Mouse (Mus musculus) left cerebral cortex, postnatal 14 days (tissue): ENCODE measurements around the gene Atg4a. TPM values are rescaled to one million over a fixed set of nuclear protein-coding genes. Genes with fewer than 3 reads are reported as not detected.

Experiments
- DNase-seq, 2 experiments: peaks; one replicate each; pipeline ENCODE4 v3.0.0; 2021 to 2022; ENCODE audit warnings: low spot score in 2 of 2, mixed read lengths in 1 of 2
- intact Hi-C: fragments of 180-260 bp; cut with DNase I; formaldehyde crosslinking; loops from one replicate; pipeline ENCODE4 v1.15.1; 2025
- long read RNA-seq, 2 experiments: library from polyadenylated mRNA; stranded (forward); transcript quantifications; one replicate each; pipeline ENCODE4 v2.0.0; 2021
- total RNA-seq, 2 experiments: library from RNA; stranded (reverse); gene quantifications; 2 replicates each; pipeline ENCODE4 v1.2.3; 2021

Atg4a gene
- total RNA-seq = 10 to 100 TPM in 1 of 2 experiments, 1 to 10 TPM in 1; 9.8 to 12.6 TPM
- long read RNA-seq, experiment 1, partial matches to known transcripts = 1 of 16 reads
- long read RNA-seq, experiment 1, other reads (novel, unspliced or antisense) = 10 of 16 reads
- long read RNA-seq, experiment 2, partial matches to known transcripts = 0 of 11 reads
- long read RNA-seq, experiment 2, other reads (novel, unspliced or antisense) = 7 of 11 reads

- DNase-seq = peak; percentile 89 to 96
- intact Hi-C loops = no loop called here
Observed at GRCm38 (mm10) chrX:140956272-140956940, at the start of gene Atg4a, which contains the start of gene Psmd10. Atg4a (plus strand) TSS chrX:140956907. Psmd10 (minus strand) TSS chrX:140956728.

GRCm38 (mm10) chrX:140907360-140907759 is 49.3 kb upstream of the Atg4a start, which contains the start of gene Vsig1:
Vsig1 (plus strand) TSS chrX:140907608.
- no peak for DNase-seq
- intact Hi-C loops = no loop called here

GRCm38 (mm10) chrX:140921321-140921720 is 35.4 kb upstream of the Atg4a start:
- DNase-seq = peak; percentile 5 to 20
- intact Hi-C loops = no loop called here

GRCm38 (mm10) chrX:140932066-140932465 is 24.6 kb upstream of the Atg4a start:
- DNase-seq = peak; percentile 10 to 28
- intact Hi-C loops = no loop called here

- intact Hi-C loops = no loop called here
- no peak for DNase-seq
Observed at GRCm38 (mm10) chrX:140933263-140933662, 23.4 kb upstream of the Atg4a start.

GRCm38 (mm10) chrX:140936271-140936670 is 20.4 kb upstream of the Atg4a start:
- intact Hi-C loops = no loop called here
- DNase-seq = no peak

GRCm38 (mm10) chrX:140953618-140954017 is 3.1 kb upstream of the Atg4a start:
- DNase-seq = no peak
- intact Hi-C loops = no loop called here

- intact Hi-C loops = no loop called here
- DNase-seq = no peak
Observed at GRCm38 (mm10) chrX:140956959-140957358, 252 bp downstream of the Atg4a start.

GRCm38 (mm10) chrX:140978943-140979342 is 22.2 kb downstream of the Atg4a start:
- DNase-seq = no peak
- intact Hi-C loops = no loop called here

GRCm38 (mm10) chrX:140979546-140979945 is 22.8 kb downstream of the Atg4a start:
- intact Hi-C loops = no loop called here
- DNase-seq = peak; percentile 46 to 62

- intact Hi-C loops = no loop called here
- DNase-seq = no peak
Observed at GRCm38 (mm10) chrX:140980163-140980562, 23.5 kb downstream of the Atg4a start.

GRCm38 (mm10) chrX:140983206-140983960 is 26.7 kb downstream of the Atg4a start:
- DNase-seq = no peak
- intact Hi-C loops = no loop called here

- intact Hi-C loops = no loop called here
Observed at GRCm38 (mm10) chrX:140984795-140985194, 28.1 kb downstream of the Atg4a start.

GRCm38 (mm10) chrX:140985256-140985655 is 28.5 kb downstream of the Atg4a start:
- intact Hi-C loops = no loop called here
- no peak for DNase-seq

More at GRCm38 (mm10) chrX:140984795-140985194, 28.1 kb downstream of the Atg4a start:
- no peak for DNase-seq

GRCm38 (mm10) chrX:140996909-140997516 is 40.3 kb downstream of the Atg4a start:
- no peak for DNase-seq
- intact Hi-C loops = no loop called here

- DNase-seq = no peak
- intact Hi-C loops = no loop called here
Observed at GRCm38 (mm10) chrX:140997912-140998545, 41.3 kb downstream of the Atg4a start.

- DNase-seq = no peak
- intact Hi-C loops = no loop called here
Observed at GRCm38 (mm10) chrX:140998885-140999284, 42.2 kb downstream of the Atg4a start.

GRCm38 (mm10) chrX:141149705-141150104 is 193.0 kb downstream of the Atg4a start:
- intact Hi-C loops = no loop called here
- DNase-seq = no peak

GRCm38 (mm10) chrX:141150290-141150689 is 193.6 kb downstream of the Atg4a start:
- DNase-seq = no peak
- intact Hi-C loops = no loop called here
